In genomic region chr3:94581793-94582455, GRCm38 (mm10) we compare ENCODE assay signal across 8 mouse cellular contexts. TPM values are rescaled to one million over a fixed set of nuclear protein-coding genes. Genes with fewer than 3 reads are reported as not detected.
A peak's percentile ranks its signal among the peaks of the same experiment; 100 is the strongest.
DNase-seq lines count a peak whose midpoint lies in the region; ATAC-seq and TF ChIP-seq lines count a peak whose summit lies in the region.

No protein-coding gene starts in this region.

- DNase-seq in cerebellum, adult 11-12 months = no peak
- DNase-seq in testis, postnatal 10 days (ENCODE audit: low spot score) = no peak
- DNase-seq in hindbrain, embryonic 11.5 days (ENCODE audit: low spot score) = no peak
- DNase-seq in retina, postnatal 1 day = no peak
- no peak for DNase-seq in thymus, postnatal 10 days (ENCODE audit: low spot score in 2 of 2)

- no peak for TF ChIP-seq CTCF in testis, adult 2 months (IDR thresholded peaks at IDR 0.05; ENCODE audit: control insufficient read depth, insufficient read depth, insufficient replicate concordance, low read depth, low read length)

- peaks cover 8% of the 10 kb centered on the region for H3K4me1 ChIP-seq in testis, adult 2 months (ENCODE audit: control insufficient read depth, insufficient read depth, low read length)
- no peaks in the 10 kb centered on the region for H3K4me1 ChIP-seq in hindbrain, embryonic 11.5 days (replicated peaks; ENCODE audit: control insufficient read depth, insufficient read depth, low read length)

- 0% methylated on average over 32 of the region's 48 CpGs for WGBS in hindbrain, embryonic 11.5 days

- peak overlapping the region; percentile 49 for H3K4me2 ChIP-seq in hindbrain, embryonic 11.5 days (replicated peaks; ENCODE audit: low read depth, low read length)

- peak overlapping the region; percentile 89 for H3K9ac ChIP-seq in hindbrain, embryonic 11.5 days (ENCODE audit: low read depth, low read length)

- peak overlapping the region; percentile 54 for H3K27ac ChIP-seq in testis, adult 2 months (ENCODE audit: control insufficient read depth, insufficient read depth, low read depth, low read length)
- peak overlapping the region; percentile 83 for H3K27ac ChIP-seq in hindbrain, embryonic 11.5 days (ENCODE audit: low read depth, low read length)

- H3K27me3 ChIP-seq in testis, adult 2 months (ENCODE audit: control insufficient read depth, insufficient read depth, low read length) = no peaks in the 10 kb centered on the region
- no peaks in the 10 kb centered on the region for H3K27me3 ChIP-seq in hindbrain, embryonic 11.5 days (ENCODE audit: control insufficient read depth, insufficient read depth, low read length)

- no peaks in the 10 kb centered on the region for H3K9me3 ChIP-seq in hindbrain, embryonic 11.5 days (ENCODE audit: control insufficient read depth, low read length)

- TF ChIP-seq POLR2A in testis, adult 2 months (IDR thresholded peaks at IDR 0.05; ENCODE audit: control insufficient read depth, low read depth, low read length) = no peak

- H3K4me3 ChIP-seq in testis, adult 2 months (ENCODE audit: control insufficient read depth, low read depth, low read length) = peak overlapping the region; percentile 84
- H3K4me3 ChIP-seq in hindbrain, embryonic 11.5 days (ENCODE audit: low read depth, low read length) = peak overlapping the region; percentile 91

- peak; percentile 54 for ATAC-seq in cerebellum, adult (ENCODE audit: insufficient number of reproducible peaks, low FRiP score, low TSS enrichment)
- peak; percentile 87 for ATAC-seq in hindbrain, embryonic 11.5 days (ENCODE audit: low FRiP score)
- peak; percentile 50 for ATAC-seq in megakaryocyte progenitor cell, adult 5-6 weeks (replicated peaks; ENCODE audit: poor library complexity)

- H3K36me3 ChIP-seq in testis, adult 2 months (ENCODE audit: control insufficient read depth, insufficient read depth, low read length) = no peaks in the 10 kb centered on the region; the same call in 1 of the 2 replicates
- no peaks in the 10 kb centered on the region for H3K36me3 ChIP-seq in hindbrain, embryonic 11.5 days (ENCODE audit: control insufficient read depth, insufficient read depth, low read length)

RNA-seq across cellular contexts. Expression of gene Snx27, which starts 0.6 kb away (rescaled TPM):
- polyA plus RNA-seq in testis, adult 2 months (2012; rRNA removed) = 18.5 and 19.0 TPM in 2 replicates
- 40.6 and 42.4 TPM in 2 replicates for polyA plus RNA-seq in hindbrain, embryonic 11.5 days (2014; fragmentation: Nextera tagmentation; extraction: Ambion mirVana)
- total RNA-seq in megakaryocyte progenitor cell, adult 5-6 weeks (2015) = 21.9 and 22.5 TPM in 2 replicates
- 23.2 and 36.4 TPM in 2 replicates for total RNA-seq in megakaryocyte progenitor cell, adult 5-6 weeks (2017)
